Mouse (Mus musculus) CH12F3 (cell line): ENCODE measurements around the gene Gfap.

Source experiments
- in situ Hi-C: fragments of 300-500 bp; cut with MboI; formaldehyde crosslinking; loops from 2 replicates; pipeline ENCODE4 v1.14.3; 2020; ENCODE audit warnings: low sequenced_read_pairs

Gene Gfap

DNA sequence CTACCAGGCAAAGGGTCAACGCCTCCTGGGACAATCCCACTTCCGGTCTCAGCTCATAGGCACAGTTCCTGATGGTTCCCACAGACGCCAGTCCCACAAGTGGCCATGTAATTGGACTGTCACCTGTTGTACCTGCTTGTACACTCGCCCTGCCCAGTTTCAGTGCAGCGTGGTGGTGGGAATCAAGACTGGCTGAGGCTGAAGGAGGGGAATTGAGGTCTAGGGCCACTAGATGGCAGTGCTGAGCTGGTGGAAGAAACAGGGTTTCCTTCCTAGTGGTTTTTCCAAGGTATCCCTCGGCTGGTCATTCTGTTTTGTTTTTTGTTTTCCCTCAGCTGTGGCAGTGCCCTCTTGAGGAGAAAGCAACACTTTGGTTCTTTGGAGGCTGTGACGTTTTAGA lies at the start of gene Gfap:
Gene Gfap (minus strand): TSS at position 150 of the 400 bp plus-strand sequence.
- in situ Hi-C loops, result no loop called here

DNA sequence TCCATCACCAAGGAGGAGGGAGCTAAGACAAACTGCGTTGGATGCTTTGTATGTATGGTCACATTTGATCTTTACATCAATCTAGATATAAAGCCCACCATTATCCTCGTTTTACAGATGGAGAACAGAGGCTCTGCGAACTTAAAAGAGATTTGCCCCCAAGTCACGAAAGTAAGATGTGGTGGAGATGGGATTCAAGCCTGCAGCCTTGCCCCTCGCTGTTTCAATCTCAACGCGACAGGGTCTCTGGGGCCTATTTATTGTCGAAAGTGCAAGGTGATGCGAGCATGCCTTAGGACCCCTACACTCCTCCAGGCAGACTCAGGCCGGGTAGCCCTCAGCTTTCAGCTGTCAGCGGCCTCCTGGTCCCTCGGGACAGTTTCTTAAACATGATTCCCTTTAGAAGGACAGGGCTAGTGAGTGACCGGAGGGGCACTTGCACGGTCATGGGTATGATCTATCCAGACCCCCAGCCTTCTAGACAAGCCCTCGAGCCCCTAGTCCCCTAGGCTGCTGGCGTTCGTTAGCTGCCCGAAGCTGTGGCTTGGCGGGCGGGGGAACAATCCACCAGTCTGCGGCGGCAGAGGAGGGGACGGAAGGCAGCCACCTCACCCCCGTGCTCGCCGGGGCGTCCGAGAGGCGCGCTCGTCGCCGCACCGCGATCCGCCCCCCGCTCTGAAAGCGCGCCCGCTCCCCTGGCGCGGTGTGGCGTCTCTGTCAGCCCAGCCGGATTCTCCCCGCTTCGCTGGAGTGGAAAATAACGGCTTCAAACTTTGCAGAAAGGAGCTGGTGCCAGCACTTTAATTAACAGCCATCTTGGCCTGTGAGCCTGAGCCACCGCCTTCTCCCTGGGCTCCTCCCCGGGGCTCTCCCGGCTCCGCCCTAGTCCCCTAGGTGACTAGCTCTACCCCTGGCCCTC lies 47.6 kb upstream of the Gfap start:
- in situ Hi-C loops, result no loop called here

DNA sequence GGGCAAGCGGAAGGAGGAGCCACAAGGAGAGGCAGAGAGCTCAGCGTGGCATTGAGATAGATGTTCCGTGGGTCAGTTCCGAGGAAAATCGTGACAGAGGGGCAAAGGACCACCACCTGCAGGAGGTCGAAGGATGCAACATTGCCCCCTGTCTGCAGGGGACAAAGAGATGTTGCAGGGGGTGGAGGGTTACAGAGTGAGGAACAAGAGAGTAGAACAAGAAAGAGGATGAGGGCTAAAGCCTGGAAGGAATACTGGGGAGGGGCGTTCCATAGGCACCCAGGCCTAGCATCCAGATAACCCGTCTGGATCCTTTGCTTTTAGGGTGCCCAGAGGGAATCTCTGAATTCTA lies 46.3 kb upstream of the Gfap start:
- in situ Hi-C loops, result no loop called here

DNA sequence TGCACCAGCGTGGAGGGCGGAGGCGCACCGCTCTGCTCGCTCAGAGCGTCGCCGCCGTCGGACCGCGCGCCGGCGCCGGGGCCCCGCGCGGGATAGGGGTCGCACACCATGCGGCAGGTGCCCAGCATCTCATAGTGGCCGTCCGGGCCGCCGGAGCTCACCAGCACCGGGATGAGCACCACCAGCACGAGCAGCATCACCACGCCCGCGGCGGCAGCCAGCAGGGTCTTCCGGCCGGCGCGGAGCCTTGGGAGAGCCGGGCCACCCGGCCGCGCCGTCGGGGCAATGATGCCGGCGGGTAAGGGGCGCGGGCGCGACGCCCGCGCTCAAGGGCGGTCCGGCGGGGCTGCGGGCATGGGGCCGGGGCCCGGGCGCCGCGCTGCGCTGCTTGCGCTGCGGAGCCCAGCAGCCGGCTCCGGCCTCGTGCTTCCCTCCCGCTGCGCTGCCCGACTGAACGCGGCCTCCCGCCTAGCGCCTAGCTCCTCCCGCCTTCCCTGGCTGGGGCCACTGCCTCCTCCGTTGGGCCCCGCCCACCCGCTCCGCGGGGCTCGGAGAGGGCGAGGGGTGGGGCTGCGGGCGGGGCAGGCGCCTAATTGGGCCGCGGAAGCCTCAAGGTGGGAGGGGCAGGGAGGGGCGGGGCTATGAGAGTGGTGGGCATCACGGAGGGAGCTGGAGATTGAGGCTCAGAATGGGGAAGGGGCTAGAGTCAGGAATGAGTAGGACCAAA lies 45.7 kb upstream of the Gfap start, which contains the start of gene C1ql1:
Gene C1ql1 (minus strand): TSS at position 424 of the 727 bp plus-strand sequence.
- in situ Hi-C loops, result no loop called here

DNA sequence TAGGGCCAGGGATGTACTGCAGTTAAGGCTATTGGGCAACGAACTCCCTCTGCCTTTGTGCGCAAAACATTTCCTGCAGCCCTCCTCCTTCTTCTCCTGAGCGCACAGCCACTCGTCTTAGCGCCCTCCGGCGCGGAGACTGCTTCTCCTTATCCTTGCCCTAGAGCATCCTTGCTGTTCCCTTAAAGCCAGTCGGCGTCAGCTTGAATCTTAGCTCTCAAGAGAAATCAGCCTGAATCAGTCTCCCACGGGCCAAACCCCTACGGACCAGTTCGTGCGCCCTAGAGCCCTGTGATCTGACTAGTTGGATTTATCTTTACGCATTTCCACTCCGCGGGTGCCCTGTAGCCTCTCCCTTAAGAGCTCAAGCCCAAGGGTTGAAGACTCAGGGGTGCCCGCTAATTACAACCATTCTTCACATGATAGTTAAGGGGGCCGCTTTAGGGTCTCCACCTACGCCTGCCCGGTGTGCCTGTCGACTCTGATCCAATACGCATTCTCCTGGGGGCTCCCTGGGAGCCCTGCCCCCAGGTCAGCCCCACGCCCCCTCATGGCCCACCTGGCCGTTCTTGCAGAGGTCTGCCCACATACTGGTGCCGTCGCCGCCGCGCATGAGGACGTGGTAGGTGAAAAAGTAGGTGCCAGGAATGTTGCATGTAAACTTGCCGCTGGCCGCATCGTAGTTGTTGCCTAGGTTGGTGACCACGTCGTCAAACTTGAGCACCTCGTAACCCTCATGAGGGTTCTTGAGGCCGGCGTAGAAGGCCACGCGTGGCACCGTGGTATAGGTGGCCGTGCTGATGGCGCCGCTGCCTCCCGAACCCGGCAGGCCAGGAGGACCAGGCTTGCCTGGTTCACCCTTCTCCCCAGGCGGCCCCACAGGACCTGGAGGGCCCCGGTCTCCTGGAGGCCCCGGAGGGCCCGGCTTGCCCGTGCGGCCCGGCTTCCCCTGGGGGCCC lies 44.9 kb upstream of the Gfap start:
- in situ Hi-C loops, result no loop called here

DNA sequence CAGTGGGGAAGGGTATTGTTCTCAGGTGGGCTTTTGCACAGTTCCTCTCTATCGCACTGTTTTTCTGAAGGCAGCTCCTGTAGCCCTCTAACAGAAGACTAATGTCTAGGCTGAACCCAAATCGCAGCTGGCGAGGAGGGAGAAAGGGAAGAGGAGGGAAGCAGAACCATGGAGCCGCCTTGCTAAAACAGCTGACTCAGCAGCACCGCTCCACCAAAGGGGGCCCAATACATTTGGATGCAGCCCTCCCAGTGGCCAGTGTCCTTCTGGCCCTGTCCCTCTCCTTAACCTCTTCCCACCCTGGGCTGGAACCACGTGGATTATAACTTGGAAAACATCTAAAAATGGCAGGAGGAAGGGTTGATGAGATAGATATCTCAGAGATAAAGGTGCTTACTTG lies 40.5 kb upstream of the Gfap start:
- in situ Hi-C loops, result no loop called here

DNA sequence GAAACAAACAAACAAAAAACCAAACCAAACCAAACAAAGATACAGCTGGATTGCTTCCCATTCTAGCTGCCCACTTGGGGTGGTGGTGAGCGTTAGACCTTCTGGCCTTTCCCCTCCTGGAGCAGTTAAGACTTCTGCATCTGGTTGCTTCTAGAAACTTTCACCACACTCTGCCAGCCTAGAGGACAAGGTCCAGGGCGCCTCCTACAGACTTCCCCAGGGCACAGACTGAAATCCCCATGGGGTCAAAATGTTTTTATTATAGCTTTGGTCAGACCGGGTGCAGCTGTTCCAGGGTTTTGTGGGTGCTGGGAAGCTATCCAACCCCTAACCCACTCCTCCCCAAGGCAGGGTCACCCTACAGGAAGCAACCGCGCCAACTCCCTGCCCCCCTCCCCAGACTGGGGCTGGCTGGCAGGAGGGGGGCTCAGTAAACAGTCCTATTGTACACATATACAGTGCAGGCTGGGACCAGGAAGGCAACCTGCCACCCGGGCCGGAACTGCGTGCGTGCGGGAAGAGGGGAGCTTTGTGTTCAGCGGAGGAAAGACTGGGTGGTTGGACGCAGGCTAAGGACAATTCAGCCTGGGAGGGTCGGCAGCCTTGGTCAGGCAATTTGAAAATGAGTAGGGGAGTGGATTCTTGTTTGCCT lies 38.4 kb upstream of the Gfap start:
- in situ Hi-C loops, result no loop called here

DNA sequence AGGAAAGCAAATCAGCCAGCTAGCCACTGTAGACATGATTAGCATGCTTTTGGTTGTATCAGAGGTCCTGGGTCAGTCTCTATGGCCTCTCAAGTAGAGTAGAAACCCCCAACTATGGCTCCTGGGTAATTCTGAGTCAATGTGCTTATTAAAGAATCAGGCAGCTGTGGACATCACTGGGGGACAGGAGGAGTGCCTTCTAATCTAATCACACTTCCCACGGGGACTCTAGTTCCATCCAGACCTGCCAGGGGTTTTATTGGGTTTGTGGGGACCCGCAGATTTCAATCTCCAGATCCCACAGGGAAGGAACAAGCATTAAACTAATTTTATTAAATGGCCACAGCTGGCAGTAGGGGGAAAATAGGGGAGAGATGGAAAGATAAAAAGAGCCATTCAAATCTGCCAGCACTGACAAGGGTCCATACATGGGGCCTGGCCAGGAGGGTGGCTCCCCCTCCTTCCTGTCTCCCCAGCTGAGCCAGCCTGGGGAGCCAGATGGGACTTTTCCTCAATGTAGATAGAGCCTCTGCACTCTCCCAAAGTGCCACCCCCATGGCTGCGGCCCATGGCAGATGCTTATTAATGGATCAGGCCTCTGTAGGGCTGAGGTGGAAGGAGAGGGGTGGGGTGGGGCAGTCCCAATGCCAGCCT lies 36.9 kb upstream of the Gfap start:
- in situ Hi-C loops, result no loop called here

DNA sequence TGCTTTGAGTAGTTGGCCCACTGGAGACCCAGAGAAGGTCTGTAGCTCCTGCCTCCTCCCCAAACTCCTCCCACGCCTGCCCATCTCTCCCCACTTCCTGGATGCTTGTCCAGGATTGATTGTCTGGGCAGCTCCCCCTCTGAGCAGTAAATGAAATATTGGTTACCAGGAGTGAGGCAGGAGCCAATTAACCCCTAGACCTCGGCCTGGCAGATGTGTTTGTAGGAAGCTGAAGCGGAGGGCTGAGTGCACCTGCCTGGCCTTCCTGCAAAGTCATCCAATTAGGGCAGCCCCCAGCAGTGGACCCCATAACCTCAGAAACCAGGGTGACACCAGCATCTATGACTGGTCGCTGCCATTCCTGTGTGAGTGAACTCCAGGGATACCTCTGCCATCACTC lies 35.6 kb upstream of the Gfap start:
- in situ Hi-C loops, result no loop called here

DNA sequence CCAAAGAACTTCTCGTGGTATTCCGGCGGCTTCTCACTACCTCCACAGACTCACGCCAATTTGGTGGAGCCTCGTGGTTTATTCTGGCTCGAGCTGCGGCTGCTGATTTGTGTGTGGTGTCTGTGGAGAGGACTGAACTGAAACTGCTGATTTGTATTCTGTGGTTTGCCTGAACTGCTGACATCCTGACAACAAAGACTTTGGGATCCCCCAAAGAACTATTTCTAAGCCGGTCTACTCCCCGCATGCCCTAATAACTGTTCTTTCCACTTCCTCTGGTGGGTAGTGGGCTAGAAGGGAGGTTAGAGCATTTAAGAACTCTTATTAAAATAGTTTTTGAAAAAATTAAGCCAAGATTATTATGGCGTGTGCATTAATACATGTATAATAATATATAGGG lies 30.0 kb upstream of the Gfap start:
- in situ Hi-C loops, result no loop called here

DNA sequence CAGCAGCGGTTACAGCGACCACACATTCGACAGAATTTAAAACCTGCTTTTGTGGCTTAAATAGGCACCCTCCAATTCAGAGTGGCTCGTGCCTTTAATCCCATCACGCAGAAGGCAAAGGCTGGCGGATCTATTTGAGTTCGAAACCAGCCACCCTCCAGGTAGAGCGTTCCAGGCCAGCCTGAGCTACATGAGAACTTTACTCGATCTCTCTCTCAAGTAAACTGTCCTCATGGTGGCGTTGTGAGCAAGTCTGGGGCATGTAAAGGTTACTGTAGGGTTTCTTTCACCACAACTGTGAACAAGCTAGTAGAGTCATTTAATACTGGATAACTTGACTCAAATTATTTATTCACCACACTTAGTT lies 24.6 kb upstream of the Gfap start:
- in situ Hi-C loops, result no loop called here

DNA sequence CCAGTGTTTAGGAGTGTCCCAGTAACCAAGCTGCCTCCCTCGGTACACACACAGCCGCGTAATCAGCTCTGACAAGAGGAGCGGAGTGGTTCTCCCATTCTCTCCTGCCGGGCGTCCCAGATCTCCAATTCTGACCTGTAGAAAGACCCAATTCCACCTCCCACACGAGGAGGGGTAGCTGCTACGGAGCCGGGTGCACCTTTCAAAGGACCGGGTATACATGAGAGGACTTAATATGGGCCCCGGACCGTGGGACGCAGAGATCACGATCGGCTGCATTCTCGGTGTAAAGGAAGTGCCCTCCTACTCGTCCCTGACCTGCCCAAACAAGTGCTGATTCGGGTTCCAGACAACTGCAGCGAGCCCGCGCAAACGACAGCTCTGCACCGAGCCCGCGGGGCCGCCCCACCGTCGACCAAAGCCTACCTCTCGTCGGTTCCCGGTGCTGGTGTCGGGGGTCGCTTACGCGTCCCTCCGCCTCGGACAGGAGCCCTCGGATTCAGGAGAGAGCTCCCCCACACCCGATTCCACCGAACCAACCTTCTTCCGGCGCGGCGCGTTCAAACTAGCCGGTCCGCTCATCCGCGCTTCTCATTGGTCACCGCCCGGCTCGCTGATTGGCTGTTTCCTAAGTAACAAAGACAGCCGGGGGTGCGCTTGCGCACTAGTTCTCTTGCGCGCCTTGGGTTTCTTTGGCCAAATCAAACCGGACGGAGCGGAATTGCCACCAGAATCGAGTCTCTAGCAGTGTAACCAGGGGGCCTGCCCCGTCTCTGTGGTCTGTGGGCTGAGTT lies 24.0 kb upstream of the Gfap start, which contains the start of gene Kif18b:
Gene Kif18b (minus strand): TSS at position 568 of the 794 bp plus-strand sequence.
- in situ Hi-C loops, result no loop called here

DNA sequence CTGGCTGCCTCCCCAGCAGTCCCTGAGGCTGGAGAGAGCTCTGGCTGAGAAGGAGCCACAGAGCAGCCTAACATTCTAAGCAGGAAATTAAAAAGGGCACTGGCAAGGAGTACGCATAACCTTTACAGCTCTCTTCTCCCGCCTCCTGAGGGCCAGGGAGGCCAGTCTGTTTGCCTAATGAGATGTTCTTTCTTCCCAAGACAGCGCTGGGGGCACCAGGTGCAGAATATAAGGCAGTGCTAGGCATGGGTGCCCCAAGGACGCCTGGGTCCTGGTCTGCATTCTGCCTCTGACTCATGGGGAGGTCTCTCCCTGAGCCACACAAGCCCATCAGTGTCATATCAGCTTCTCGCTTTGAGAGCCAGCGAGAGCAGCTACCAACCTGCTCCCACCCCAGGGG lies 20.8 kb upstream of the Gfap start:
- in situ Hi-C loops, result no loop called here

DNA sequence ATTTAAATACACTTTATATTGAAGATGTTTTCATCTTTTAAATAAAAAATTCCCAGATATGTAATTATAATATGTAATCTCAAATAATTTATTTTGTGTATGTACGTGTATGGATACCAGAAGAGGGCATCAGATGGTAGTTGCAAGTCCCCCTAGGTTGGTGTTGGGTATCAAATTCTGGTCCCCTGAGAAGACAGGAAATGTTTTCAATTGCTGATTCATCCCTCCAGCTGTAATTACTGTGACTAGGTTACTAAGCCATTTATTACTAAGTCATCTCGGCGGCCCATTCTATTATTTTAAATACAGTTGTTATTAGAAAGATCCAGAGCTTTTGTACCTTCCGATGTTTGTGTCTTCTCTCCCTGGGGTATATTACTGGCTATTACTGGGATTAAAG lies 17.4 kb upstream of the Gfap start:
- in situ Hi-C loops, result no loop called here

DNA sequence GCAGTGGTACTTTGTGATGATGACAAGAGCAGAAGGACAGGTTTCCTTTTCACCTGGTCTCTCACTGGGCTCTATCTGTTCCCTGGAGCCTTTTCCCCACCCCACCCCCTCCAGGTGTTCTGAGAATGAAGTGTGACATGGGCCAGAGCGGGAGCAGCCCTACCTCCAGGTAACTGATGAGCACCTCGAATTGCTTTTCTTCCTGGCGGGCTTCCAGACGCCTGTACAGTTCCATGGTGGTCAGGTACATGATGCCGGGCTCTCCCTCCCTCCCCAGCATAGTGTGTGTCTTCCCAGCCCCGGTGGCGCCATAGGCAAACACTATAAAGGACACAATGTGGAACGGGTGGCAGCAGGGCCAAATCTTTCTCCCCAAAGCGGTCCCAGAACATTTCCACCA lies 14.7 kb upstream of the Gfap start:
- in situ Hi-C loops, result no loop called here

DNA sequence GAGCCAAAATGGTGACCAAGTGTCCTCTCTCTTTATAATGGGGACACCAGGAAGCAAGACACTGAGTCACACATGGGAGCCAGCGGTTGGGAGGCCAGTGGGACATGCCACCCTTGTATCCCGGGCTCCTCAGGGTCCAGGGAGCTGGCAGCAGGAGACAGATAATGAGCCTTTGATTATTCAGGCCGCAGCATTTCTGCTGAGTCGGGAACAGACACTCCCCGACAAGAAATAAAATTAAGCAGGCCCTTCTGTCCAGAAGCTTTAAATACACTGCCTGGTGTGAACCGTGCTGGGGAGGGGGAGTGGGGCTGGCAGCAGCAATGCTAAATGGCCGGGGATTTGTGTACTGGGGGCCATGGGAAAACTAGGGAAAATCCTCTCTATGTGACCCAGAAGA lies 10.7 kb upstream of the Gfap start:
- in situ Hi-C loops, result no loop called here

DNA sequence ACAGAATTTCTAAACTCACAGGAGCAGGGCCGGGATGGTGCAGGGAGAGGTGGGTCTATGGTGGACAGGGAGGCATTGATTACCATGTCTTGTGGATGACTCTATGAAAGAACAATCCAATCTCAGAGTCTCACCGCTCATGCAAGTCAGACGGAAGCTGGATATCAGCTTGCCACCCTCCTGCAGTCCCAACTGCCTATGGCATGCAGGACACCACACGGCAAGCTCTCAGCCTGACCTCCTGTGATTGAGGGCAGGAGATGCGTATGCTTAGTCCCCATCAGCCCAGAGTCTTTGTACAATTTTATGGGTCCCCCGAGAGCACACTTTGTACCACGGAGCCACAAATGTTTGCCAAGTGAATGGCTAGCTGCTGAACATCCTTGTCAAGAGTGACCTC lies 2.9 kb upstream of the Gfap start:
- in situ Hi-C loops, result no loop called here

DNA sequence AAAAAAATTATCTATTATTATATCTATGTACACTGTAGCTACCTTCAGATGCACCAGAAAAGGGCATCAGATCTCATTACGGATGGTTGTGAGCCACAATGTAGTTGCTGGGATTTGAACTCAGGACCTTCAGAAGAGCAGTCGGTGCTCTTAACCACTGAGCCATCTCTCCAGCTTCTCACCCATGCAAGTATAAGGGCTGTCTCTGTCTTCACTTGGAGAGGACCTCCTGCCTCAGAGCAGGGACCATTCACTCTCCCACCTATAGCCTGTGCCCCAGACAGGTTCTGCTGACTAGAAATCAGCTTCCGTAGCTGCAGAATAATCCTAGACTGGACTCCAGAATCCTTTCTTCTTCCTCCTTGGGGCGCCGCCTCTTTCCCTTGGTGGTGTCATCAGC lies 1.4 kb upstream of the Gfap start:
- in situ Hi-C loops, result no loop called here

DNA sequence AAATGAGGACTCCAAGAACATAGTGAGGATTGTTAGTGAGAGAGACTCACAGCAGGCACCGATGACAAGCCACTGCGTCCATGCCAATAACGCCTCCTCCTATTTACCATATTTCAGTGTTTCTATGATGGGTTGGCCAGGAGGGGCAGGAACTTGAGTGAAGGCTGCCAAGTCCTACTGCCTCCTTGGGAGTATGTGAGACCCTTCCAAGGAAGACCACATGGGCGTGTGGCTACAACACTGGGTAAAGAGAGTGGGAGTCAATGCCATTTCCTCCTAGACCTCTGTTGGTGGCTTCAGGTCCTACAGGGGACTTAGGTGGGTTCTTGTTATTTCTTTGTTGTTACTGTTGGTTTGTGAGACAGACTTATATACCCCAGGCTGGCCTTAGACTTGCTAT lies 487 bp upstream of the Gfap start:
- in situ Hi-C loops, result no loop called here
